Mouse (Mus musculus): ENCODE measurements around the gene Kif3b.

DNA sequence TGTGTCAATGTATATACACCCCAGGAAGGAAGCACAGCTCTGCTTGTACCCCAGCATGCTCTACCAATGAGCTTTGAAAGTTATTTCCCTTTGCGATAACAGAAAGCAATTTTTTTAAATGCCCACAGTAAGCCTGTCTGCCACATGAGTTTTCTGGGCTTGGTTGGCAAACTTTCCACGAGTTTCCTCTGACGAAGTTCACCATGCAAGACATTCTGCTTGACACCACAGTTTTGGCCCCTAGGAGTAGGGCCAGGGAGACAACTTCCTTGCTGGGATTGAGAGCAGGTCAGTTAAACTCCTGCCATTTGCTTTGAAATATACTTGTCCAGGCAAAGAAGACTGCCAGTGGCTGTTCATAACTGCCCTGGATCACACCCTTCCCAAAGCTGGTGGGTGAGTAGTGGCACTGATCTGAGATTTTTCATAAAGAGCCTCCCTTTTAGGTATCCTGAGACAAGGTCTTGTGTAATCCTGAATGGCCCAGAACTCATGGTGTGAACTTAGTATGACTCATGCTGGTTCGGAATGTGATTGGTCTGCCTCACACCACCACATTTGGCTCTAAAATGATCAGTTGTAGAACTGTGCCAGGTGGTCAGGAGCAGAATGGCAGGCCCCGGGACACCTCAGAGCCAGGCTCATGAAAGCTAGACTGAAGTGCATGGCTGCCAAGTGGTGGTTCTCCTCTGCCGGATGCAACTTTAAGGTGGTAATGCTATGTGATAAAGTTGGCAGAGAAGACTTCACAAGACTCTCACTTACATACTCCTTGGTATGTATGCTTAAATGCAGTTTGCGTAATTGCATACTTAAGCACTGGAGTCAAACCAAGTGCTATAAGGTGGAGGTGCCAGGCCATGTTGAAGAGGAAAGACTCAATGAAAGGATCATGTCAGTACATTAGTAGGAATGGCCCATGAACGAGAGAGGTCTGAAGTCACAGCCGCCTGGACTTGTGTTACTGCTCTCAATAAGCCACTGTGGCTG, 47.4 kb downstream of the Kif3b start:
- TF ChIP-seq POLR2A (IDR thresholded peaks at IDR 0.05; ENCODE audit: borderline replicate concordance, insufficient read depth, low read length) (no peak), CTCF (IDR thresholded peaks at IDR 0.05; ENCODE audit: borderline replicate concordance, insufficient read depth, low read depth, low read length) (no peak)

All from cerebellum, adult 2 months (tissue).